Mouse (Mus musculus) intestine, embryonic 14.5 days (tissue): Measurements from ENCODE around the gene Supt6. TPM values are rescaled to one million over a fixed set of nuclear protein-coding genes. Genes with fewer than 3 reads are reported as not detected.

Experiments used
- ATAC-seq: fragments of 200-750 bp; cut with Nextera tagmentation; replicated peaks from 2 replicates; pipeline ENCODE4 v1.8.0; 2017; ENCODE audit warnings: low read depth, moderate number of reproducible peaks, moderate TSS enrichment, moderate library complexity; ENCODE audit not compliant: low FRiP score, low TSS enrichment
- DNase-seq: peaks from one replicate; pipeline ENCODE4 v3.0.0-alpha.2; 2018; ENCODE audit warnings: low spot score
- H3K27ac ChIP-seq: fragments of 300-500 bp; sonication (generic); 2 replicates; pipeline ENCODE4 v1.5.1; 2014; ENCODE audit warnings: low read depth, mild to moderate bottlenecking, control low read depth
- H3K27me3 ChIP-seq: fragments of 300-500 bp; sonication (generic); replicated peaks from 2 replicates; pipeline ENCODE4 v1.6.1; 2014; ENCODE audit warnings: low read length, control low read depth; ENCODE audit not compliant: control insufficient read depth, insufficient read depth
- H3K36me3 ChIP-seq: fragments of 300-500 bp; sonication (generic); 2 replicates; pipeline ENCODE4 v1.6.1; 2014; ENCODE audit warnings: low read length, control low read depth; ENCODE audit not compliant: control insufficient read depth, insufficient read depth
- H3K4me1 ChIP-seq: fragments of 300-500 bp; sonication (generic); replicated peaks from 2 replicates; pipeline ENCODE4 v1.6.1; 2014; ENCODE audit warnings: low read length, control low read depth, mixed read lengths; ENCODE audit not compliant: control insufficient read depth, insufficient read depth
- H3K4me2 ChIP-seq: fragments of 300-500 bp; sonication (generic); 2 replicates; pipeline ENCODE4 v1.6.1; 2014; ENCODE audit warnings: low read length
- H3K4me3 ChIP-seq: fragments of 300-500 bp; sonication (generic); 2 replicates; pipeline ENCODE4 v1.5.1; 2014; ENCODE audit warnings: low read depth, low read length, control low read depth, mixed read lengths
- H3K9ac ChIP-seq: fragments of 300-500 bp; sonication (generic); 2 replicates; pipeline ENCODE4 v1.6.1; 2014; ENCODE audit warnings: mild to moderate bottlenecking, low read length
- H3K9me3 ChIP-seq: fragments of 300-500 bp; sonication (generic); 2 replicates; pipeline ENCODE4 v1.6.1; 2016; ENCODE audit warnings: low read length, control low read depth; ENCODE audit not compliant: control insufficient read depth
- WGBS: fragments of 180-500 bp; shearing (Covaris S2); extraction: QIAGEN DNeasy Blood & Tissue Kit; methylation state at CpG from one replicate; pipeline ENCODE4 v1.1.7; 2014; 5-methylcytosine and 5-hydroxymethylcytosine counted together
- polyA plus RNA-seq: library from polyadenylated mRNA; unstranded; fragments of >200 nt; fragmentation: Nextera tagmentation; extraction: Ambion mirVana; gene quantifications from 2 replicates; pipeline ENCODE4 v1.2.1, GENCODE M21; 2014

The Supt6 gene
- polyA plus RNA-seq, 1 experiment from 2014 or later = 26.4 TPM

GRCm38 (mm10) chr11:78271986-78272385 lies 26.2 kb upstream of the Supt6 start:
- H3K36me3 ChIP-seq = peaks cover 98% of the 10 kb centered on the region
- H3K9ac ChIP-seq = no peak overlapping the region
- H3K4me1 ChIP-seq = no peaks in the 10 kb centered on the region
- H3K27ac ChIP-seq = no peak overlapping the region
- H3K27me3 ChIP-seq = no peaks in the 10 kb centered on the region
- H3K4me3 ChIP-seq = no peak overlapping the region
- no peak for DNase-seq
- no peak for ATAC-seq
- H3K9me3 ChIP-seq = no peaks in the 10 kb centered on the region
- 88% methylated on average over 13 of the region's 13 CpGs for WGBS
- no peak overlapping the region for H3K4me2 ChIP-seq

- Histone ChIP-seq H3K9ac (no peak overlapping the region), H3K36me3 (peaks cover 73% of the 10 kb centered on the region), H3K4me2 (no peak overlapping the region), H3K27ac (no peak overlapping the region), H3K27me3 (0 out of 2 replicates have a peak, but pooled peaks cover 2% of the 10 kb centered on the region), H3K4me3 (no peak overlapping the region), H3K4me1 (peaks cover 6% of the 10 kb centered on the region; the same call in 1 of the 2 replicates), H3K9me3 (no peaks in the 10 kb centered on the region)
- 87% methylated on average over 6 of the region's 6 CpGs for whole genome bisulfite sequencing
- DNase-seq = no peak
- ATAC-seq = no peak
Measured at GRCm38 (mm10) chr11:78265571-78265970, 19.8 kb upstream of the Supt6 start.

DNA sequence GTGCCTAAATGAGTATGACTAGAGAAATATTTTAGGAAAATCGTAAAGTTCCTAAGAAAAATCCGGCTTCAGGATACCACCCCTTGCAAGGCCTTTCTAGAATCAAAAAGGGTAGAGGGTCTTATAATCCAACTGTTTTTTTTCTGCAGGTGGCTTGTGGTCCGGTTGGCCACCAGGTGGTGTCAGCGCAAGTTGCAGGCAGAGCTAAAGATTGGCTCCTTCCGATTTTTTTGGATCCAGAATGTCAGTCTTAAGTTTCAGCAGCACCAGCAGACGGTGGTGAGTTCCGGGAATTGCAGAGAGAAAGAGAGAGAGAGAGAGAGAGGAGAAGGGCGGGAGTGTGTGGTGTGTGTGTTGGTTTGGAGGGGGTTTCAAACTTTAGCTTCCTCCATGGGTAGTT lies 16.8 kb upstream of the Supt6 start:
- DNase-seq (peak; percentile 78), ATAC-seq (no peak)
- H3K9ac ChIP-seq = peak overlapping the region; percentile 78
- H3K27ac ChIP-seq = no peak overlapping the region
- no peaks in the 10 kb centered on the region for H3K9me3 ChIP-seq
- peaks cover 6% of the 10 kb centered on the region; the same call in 1 of the 2 replicates for H3K4me1 ChIP-seq
- 3% methylated on average over 8 of the region's 8 CpGs for WGBS
- H3K4me3 ChIP-seq = peak overlapping the region; percentile 94
- H3K36me3 ChIP-seq = peaks cover 43% of the 10 kb centered on the region
- H3K27me3 ChIP-seq = 0 out of 2 replicates have a peak, but pooled peaks cover 9% of the 10 kb centered on the region
- H3K4me2 ChIP-seq = peak overlapping the region; percentile 67

GRCm38 (mm10) chr11:78261380-78262352 lies 15.9 kb upstream of the Supt6 start, which contains the start of gene 2610507B11Rik:
Gene 2610507B11Rik (plus strand): TSS chr11:78261752.
- 0 out of 2 replicates have a peak, but pooled peaks cover 9% of the 10 kb centered on the region for H3K27me3 ChIP-seq
- no peaks in the 10 kb centered on the region for H3K9me3 ChIP-seq
- H3K4me1 ChIP-seq = peaks cover 6% of the 10 kb centered on the region; the same call in 1 of the 2 replicates
- under 1% methylated on average over 100 of the region's 115 CpGs for WGBS
- peak within 1 kb of the TSS; percentile 78 for H3K9ac ChIP-seq
- H3K27ac ChIP-seq = peak within 1 kb of the TSS; percentile 77
- H3K36me3 ChIP-seq = peaks cover 34% of the 10 kb centered on the region
- peak within 1 kb of the TSS; percentile 94 for H3K4me3 ChIP-seq
- DNase-seq = peak; percentile 92
- peak; percentile 91 for ATAC-seq
- peak within 1 kb of the TSS; percentile 67 for H3K4me2 ChIP-seq

GRCm38 (mm10) chr11:78260489-78261258 lies 14.9 kb upstream of the Supt6 start:
- peaks cover 6% of the 10 kb centered on the region; the same call in 1 of the 2 replicates for H3K4me1 ChIP-seq
- ATAC-seq = no peak
- H3K4me2 ChIP-seq = peak overlapping the region; percentile 67
- no peak overlapping the region for H3K27ac ChIP-seq
- peaks cover 30% of the 10 kb centered on the region for H3K36me3 ChIP-seq
- no peaks in the 10 kb centered on the region for H3K9me3 ChIP-seq
- DNase-seq = no peak
- 94% methylated on average over 2 of the region's 2 CpGs for WGBS
- peak overlapping the region; percentile 94 for H3K4me3 ChIP-seq
- 0 out of 2 replicates have a peak, but pooled peaks cover 9% of the 10 kb centered on the region for H3K27me3 ChIP-seq
- no peak overlapping the region for H3K9ac ChIP-seq

DNA sequence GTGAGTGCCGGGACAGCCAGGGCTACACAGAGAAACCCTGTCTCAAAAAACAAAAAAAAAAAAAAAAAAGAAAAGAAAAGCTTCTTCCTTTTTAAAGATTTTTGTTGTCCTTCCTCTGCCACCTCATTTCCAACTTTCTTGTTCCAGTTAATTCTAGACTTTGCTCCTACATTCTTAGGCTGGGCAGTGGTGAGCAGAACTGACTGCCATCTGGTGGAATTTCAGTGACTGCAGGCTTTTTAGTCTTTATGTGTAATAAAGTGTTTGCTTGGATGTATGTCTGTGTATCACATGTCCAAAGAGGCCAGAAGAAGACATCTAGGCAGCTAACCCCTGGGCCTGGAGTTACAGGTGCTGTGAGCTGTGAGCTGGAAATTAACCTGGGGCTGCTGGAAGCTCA lies 10.8 kb upstream of the Supt6 start:
- Histone ChIP-seq H3K9me3 (no peaks in the 10 kb centered on the region), H3K27ac (no peak overlapping the region), H3K36me3 (peaks cover 33% of the 10 kb centered on the region), H3K4me1 (no peaks in the 10 kb centered on the region), H3K4me3 (no peak overlapping the region), H3K9ac (no peak overlapping the region), H3K27me3 (0 out of 2 replicates have a peak, but pooled peaks cover 9% of the 10 kb centered on the region), H3K4me2 (no peak overlapping the region)
- no peak for DNase-seq
- no peak for ATAC-seq
- 100% methylated on average over 1 of the region's 1 CpGs for WGBS

DNA sequence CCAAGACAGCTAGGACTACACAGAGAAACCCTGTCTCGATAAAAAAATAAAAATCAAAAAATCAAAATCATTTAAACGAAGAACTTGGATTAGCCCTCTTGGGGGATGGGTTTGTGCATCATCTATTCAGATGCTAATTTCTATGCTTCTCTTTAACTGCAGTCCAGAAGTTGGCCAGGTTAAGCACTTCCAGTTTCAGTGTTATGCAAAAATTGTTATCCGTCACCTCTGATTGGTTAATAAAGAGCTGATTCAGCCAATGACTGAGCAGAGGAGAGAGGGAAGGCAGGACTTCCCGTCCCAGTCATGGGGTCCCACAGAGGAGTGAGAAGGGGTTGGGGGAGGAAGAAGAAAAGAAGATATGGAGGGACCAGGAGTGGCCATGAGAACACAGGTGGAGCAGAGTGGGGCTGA lies 1.9 kb upstream of the Supt6 start:
- WGBS = 66% methylated on average over 4 of the region's 4 CpGs
- no peak overlapping the region for H3K4me3 ChIP-seq
- ATAC-seq = no peak

GRCm38 (mm10) chr11:78247012-78247348 lies 1.2 kb upstream of the Supt6 start:
- no peak for DNase-seq
- peak overlapping the region; percentile 91; the same call in 1 of the 2 replicates for H3K27ac ChIP-seq

More for the DNA sequence above, 1.9 kb upstream of the Supt6 start:
- no peak overlapping the region for H3K9ac ChIP-seq
- no peak overlapping the region for H3K4me2 ChIP-seq
- peaks cover 24% of the 10 kb centered on the region for H3K36me3 ChIP-seq
- H3K27ac ChIP-seq = no peak overlapping the region
- H3K4me1 ChIP-seq = peaks cover 27% of the 10 kb centered on the region
- H3K9me3 ChIP-seq = no peaks in the 10 kb centered on the region
- H3K27me3 ChIP-seq = no peaks in the 10 kb centered on the region
- DNase-seq = no peak

More at GRCm38 (mm10) chr11:78247012-78247348, 1.2 kb upstream of the Supt6 start:
- Histone ChIP-seq H3K4me1 (peaks cover 27% of the 10 kb centered on the region), H3K9me3 (no peaks in the 10 kb centered on the region), H3K4me3 (no peak overlapping the region; the same call in 1 of the 2 replicates), H3K36me3 (peaks cover 19% of the 10 kb centered on the region), H3K27me3 (no peaks in the 10 kb centered on the region), H3K4me2 (peak overlapping the region; percentile 86), H3K9ac (no peak overlapping the region)
- ATAC-seq = no peak
- WGBS = 32% methylated on average over 3 of the region's 3 CpGs
